Mouse (Mus musculus) lung, adult 10 weeks (tissue): ENCODE measurements around the gene Unc45b. TPM values are rescaled to one million over a fixed set of nuclear protein-coding genes. Genes with fewer than 3 reads are reported as not detected.

Source experiments
- polyA plus RNA-seq: library from polyadenylated mRNA; stranded (reverse); fragments of 350-450 nt; fragmentation: Illumina TruSeq; extraction: RNeasy Lipid Tissue Mini Kit (QIAGEN cat#74804); gene quantifications from one replicate; pipeline ENCODE4 v1.2.3, GENCODE M21; 2014; ENCODE audit warnings: low read depth, low replicate concordance; ENCODE audit not compliant: insufficient read depth

The Unc45b gene
- polyA plus RNA-seq, result 23.0 TPM

DNA sequence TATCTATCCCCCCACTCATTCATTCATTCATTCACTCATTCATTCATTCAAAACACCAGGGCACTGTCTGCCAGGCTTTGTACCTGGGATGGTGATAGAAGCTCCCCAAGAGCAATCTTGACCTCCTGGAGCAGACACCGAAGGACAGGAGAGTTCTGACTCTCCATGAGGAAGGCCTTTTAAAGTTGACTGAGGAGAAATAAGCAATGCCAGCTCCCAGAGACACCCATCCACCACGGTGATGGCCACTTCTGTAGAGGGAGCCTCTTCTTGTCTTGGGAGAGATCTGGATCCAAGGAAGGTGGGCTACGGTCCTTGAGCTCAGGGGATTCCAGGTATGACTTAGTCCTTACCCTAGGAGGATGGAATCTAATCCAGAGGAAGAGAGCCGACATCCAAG lies at the start of gene Unc45b:
TSS of gene Unc45b (plus strand) at position 301 of the 400 bp plus-strand sequence.

GRCm38 (mm10) chr11:82871031-82871446 lies 39.3 kb upstream of the Unc45b start, which contains the start of gene Rffl:
Gene Rffl, minus strand, starts transcription at chr11:82871210.

GRCm38 (mm10) chr11:82890342-82890762 lies 20.0 kb upstream of the Unc45b start, which contains the start of gene Rad51d:
Gene Rad51d, minus strand, starts transcription at chr11:82890614.

DNA sequence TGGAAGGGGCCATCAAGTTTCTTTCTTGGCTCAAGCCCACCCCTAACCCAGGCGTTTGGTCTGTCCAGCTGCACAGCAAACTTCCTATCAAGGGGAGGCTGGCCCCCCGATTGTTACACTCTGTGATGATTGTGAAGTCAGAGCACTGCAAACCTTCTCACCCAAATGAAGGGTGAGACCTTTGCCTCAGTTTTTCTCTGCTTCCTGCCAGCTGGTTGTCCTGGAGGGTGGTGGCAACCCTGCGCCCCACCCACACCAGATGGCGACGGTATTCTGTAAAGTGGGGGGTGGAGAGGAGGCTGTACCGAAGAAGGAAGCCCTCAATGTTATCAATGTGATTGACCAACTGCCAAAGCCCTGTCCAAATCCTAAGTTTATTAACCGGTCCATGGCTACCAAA lies 18.4 kb upstream of the Unc45b start, which contains the start of gene Fndc8:
TSS of gene Fndc8 (plus strand) at position 189 of the 400 bp plus-strand sequence.

DNA sequence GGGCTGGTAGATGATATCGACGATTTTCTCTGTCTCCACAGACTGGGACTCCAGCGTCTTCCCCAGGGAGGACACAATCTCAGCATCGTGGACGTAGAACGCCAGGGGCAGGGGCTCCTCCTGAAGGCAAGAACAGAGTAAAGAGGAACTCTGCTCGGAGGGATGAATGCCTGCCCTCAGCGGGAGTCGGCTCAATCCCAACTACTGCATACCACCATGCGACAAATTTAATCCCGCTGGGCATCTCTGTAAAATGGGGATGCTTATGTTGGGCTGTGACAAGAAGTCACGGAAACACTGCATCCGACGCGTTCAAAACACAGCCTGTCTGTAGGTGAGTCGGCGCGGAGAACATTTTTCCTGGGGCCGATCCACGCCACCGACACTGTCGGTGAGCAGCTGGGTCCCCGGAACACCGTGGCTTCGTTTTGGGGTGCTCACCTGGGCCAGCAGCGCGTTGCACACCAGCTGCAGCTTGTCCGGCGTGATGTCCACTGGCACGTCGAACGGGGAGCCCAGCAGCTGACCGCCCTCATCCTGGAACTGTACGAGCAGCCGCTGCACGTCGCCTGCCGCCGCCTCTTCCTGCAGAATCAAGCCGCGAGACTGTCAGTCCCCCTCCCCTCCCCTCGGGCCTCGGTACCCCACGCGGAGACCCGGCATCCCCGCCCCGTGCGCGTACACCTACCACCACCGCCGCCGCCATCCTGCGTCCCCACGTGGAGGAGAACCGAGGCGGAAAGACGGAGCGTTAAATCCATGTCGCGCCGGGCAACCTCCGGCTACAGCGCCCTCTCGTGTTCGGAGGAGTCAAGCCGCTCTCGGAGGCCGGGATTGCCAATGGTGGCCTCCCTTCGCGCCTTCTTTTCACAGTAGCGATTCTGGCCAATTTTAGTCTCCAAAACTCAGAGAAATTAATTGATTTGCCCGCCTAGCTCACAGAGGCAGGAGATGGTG lies 2.4 kb upstream of the Unc45b start, which contains the start of gene Nle1:
TSS of gene Nle1 (minus strand) at position 761 of the 957 bp plus-strand sequence.

DNA sequence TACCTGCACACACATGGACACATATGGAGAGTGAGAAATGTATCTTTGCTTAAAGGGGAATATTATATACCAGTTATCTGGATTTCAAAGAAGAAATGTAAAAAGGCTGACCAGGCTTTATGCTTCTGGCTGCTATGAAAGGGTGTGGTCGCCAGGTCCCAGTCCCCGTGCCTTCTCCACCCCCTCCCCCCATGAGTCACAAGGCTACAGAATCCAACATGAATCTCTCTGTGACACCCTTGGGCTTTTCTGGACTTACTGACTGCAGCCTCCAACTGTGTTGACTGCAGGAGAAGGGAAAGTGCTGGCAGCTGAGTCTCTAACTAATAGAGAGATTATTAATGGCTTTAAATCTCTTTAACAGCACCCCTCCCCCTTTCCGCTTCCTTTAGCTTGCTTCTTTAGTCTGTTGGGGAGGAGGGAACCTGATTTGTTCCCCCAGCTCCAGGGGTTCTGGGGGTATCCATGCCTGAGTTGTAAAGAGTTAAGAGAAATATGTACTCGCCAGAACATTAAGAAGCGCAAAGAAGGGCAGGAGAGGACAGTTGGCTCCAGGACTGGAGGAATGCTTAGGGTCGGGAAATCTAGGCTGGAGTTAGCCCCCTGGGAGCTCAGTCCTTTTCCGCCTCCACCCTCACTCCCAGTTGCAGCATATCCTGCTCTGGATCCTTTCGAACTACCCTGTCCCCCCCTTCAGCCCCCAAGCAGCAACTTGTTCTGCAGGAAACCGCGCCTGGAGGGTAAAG lies 40.6 kb downstream of the Unc45b start, which contains the start of gene Slfn5:
TSS of gene Slfn5 (plus strand) at position 614 of the 746 bp plus-strand sequence.

GRCm38 (mm10) chr11:82991469-82992166 lies 81.3 kb downstream of the Unc45b start, which contains the start of gene Slfn9:
Gene Slfn9, minus strand, starts transcription at chr11:82991830.

Other genes with a start within 250 kb of the Unc45b start
- 0.21 TPM for gene Cct6b, start 146.2 kb upstream of the Unc45b start, polyA plus RNA-seq
- gene Zfp830, start 146.2 kb upstream of the Unc45b start, polyA plus RNA-seq, result 11.5 TPM
- 5.1 TPM for gene Lig3, start 129.4 kb upstream of the Unc45b start, polyA plus RNA-seq
- gene Rffl, start 39.3 kb upstream of the Unc45b start, polyA plus RNA-seq, result 5.7 TPM
- 6.8 TPM for gene Rad51d, start 19.9 kb upstream of the Unc45b start, polyA plus RNA-seq
- not detected for gene Fndc8, start 18.4 kb upstream of the Unc45b start, polyA plus RNA-seq
- 8.2 TPM for gene Nle1, start 2.1 kb upstream of the Unc45b start, polyA plus RNA-seq
- gene Slfn5, start 40.8 kb downstream of the Unc45b start, polyA plus RNA-seq, result 24.0 TPM
- gene Slfn9, start 81.3 kb downstream of the Unc45b start, polyA plus RNA-seq, result 0.55 TPM
- gene Slfn8, start 110.3 kb downstream of the Unc45b start, polyA plus RNA-seq, result 2.4 TPM
- gene Slfn2, start 154.6 kb downstream of the Unc45b start, polyA plus RNA-seq, result 54.1 TPM
- gene Slfn1, start 206.3 kb downstream of the Unc45b start, polyA plus RNA-seq, result 7.4 TPM